Mouse (Mus musculus) layer of hippocampus, adult 11-12 months (tissue): ENCODE results near the gene Plxnb2.
A peak's percentile ranks its signal among the peaks of the same experiment; 100 is the strongest.

Source experiments
- DNase-seq: peaks from one replicate; pipeline ENCODE4 v3.0.0; 2022; ENCODE audit warnings: low spot score

The Plxnb2 gene

GRCm38 (mm10) chr15:89179630-89179964 lies 991 bp downstream of the Plxnb2 start:
- DNase-seq: no peak

GRCm38 (mm10) chr15:89178954-89179629 lies 1.5 kb downstream of the Plxnb2 start:
- DNase-seq: no peak

- no peak for DNase-seq
These were observed 2.2 kb downstream of the Plxnb2 start for GRCm38 (mm10) chr15:89178260-89178860.

- no peak for DNase-seq
These were observed 2.9 kb downstream of the Plxnb2 start for GRCm38 (mm10) chr15:89177576-89178259.

- DNase-seq: peak; percentile 79
These were observed 3.5 kb downstream of the Plxnb2 start for GRCm38 (mm10) chr15:89177121-89177520.

GRCm38 (mm10) chr15:89175411-89176155 lies 5.0 kb downstream of the Plxnb2 start:
- DNase-seq: no peak

- DNase-seq: no peak
These were observed 5.7 kb downstream of the Plxnb2 start for GRCm38 (mm10) chr15:89174889-89175339.

- no peak for DNase-seq
These were observed 6.7 kb downstream of the Plxnb2 start for GRCm38 (mm10) chr15:89173906-89174214.

GRCm38 (mm10) chr15:89173024-89173905 lies 7.3 kb downstream of the Plxnb2 start:
- DNase-seq: no peak

GRCm38 (mm10) chr15:89172276-89172935 lies 8.2 kb downstream of the Plxnb2 start:
- no peak for DNase-seq

- DNase-seq: no peak
These were observed 9.0 kb downstream of the Plxnb2 start for GRCm38 (mm10) chr15:89171526-89172051.

GRCm38 (mm10) chr15:89170102-89170501 lies 10.5 kb downstream of the Plxnb2 start:
- DNase-seq: no peak

- DNase-seq: peak; percentile 89
These were observed 11.2 kb downstream of the Plxnb2 start for GRCm38 (mm10) chr15:89169431-89169830.

GRCm38 (mm10) chr15:89168922-89169321 lies 11.7 kb downstream of the Plxnb2 start:
- DNase-seq: no peak

- DNase-seq: no peak
These were observed 15.1 kb downstream of the Plxnb2 start for GRCm38 (mm10) chr15:89165478-89165877.

- DNase-seq: no peak
These were observed 19.2 kb downstream of the Plxnb2 start for GRCm38 (mm10) chr15:89161397-89161796.

- DNase-seq: no peak
These were observed 22.1 kb downstream of the Plxnb2 start for GRCm38 (mm10) chr15:89158516-89158915.

GRCm38 (mm10) chr15:89157954-89158353 lies 22.6 kb downstream of the Plxnb2 start:
- DNase-seq: peak; percentile 72

- no peak for DNase-seq
These were observed 28.3 kb downstream of the Plxnb2 start for GRCm38 (mm10) chr15:89152312-89152711.

- no peak for DNase-seq
These were observed 30.6 kb downstream of the Plxnb2 start for GRCm38 (mm10) chr15:89150041-89150390.
